Comparison of ENCODE assay signal across 9 mouse cellular contexts in genomic region chr5:135722121-135722520, GRCm38 (mm10). TPM values are rescaled to one million over a fixed set of nuclear protein-coding genes. Genes with fewer than 3 reads are reported as not detected.
DNase-seq lines count a peak whose midpoint lies in the region; ATAC-seq and TF ChIP-seq lines count a peak whose summit lies in the region.
"Had no signal": no experiment of that assay in that cellular context is flagged by ENCODE, and none has a peak within 500 bp of the region (broad histone marks: within the 10 kb centered on the region; RNA-seq: fewer than 3 reads in every experiment).

No protein-coding gene starts in this region.

- 0 out of 2 replicates have a peak overlapping the region, but pooled peaks have one; percentile 17 for H3K27ac ChIP-seq in midbrain, embryonic 13.5 days
- no peak overlapping the region for H3K27ac ChIP-seq in midbrain, embryonic 10.5 days (replicated peaks)
- H3K27ac ChIP-seq in gastrocnemius, adult 2 months = peak overlapping the region; percentile 59
- 0 out of 2 replicates have a peak overlapping the region, but pooled peaks have one; percentile 22 for H3K27ac ChIP-seq in limb, embryonic 14.5 days (replicated peaks; ENCODE audit: low read depth, low read length)
- H3K27ac ChIP-seq: neural tube, embryonic 13.5 days had no signal

- H3K4me3 ChIP-seq in midbrain, embryonic 13.5 days (replicated peaks) = no peak overlapping the region
- H3K4me3 ChIP-seq in midbrain, embryonic 10.5 days = no peak overlapping the region
- H3K4me3 ChIP-seq in gastrocnemius, adult 2 months = peak overlapping the region; percentile 46
- no peak overlapping the region for H3K4me3 ChIP-seq in limb, embryonic 14.5 days (replicated peaks; ENCODE audit: low read length)
- H3K4me3 ChIP-seq: neural tube, embryonic 13.5 days had no signal

- TF ChIP-seq CTCF in gastrocnemius, adult 2 months (IDR thresholded peaks at IDR 0.05) = no peak

- no peak overlapping the region for H3K9ac ChIP-seq in midbrain, embryonic 13.5 days (replicated peaks)
- H3K9ac ChIP-seq in limb, embryonic 14.5 days (ENCODE audit: low read depth, low read length, severe bottlenecking) = no peak overlapping the region
- H3K9ac ChIP-seq: neural tube, embryonic 13.5 days had no signal

- intact Hi-C loops in gastrocnemius, adult 2 months (cut with DNase I) = no loop called here

- ATAC-seq in cerebellum, adult (ENCODE audit: insufficient number of reproducible peaks, low FRiP score, low TSS enrichment) = no peak
- ATAC-seq in midbrain, embryonic 13.5 days = no peak
- peak; percentile 49 for ATAC-seq in limb, embryonic 14.5 days (ENCODE audit: low FRiP score, low read depth)

- TF ChIP-seq POLR2A in limb, embryonic 14.5 days (IDR thresholded peaks at IDR 0.05; ENCODE audit: borderline replicate concordance, extremely low read depth, insufficient read depth, insufficient read length) = no peak

- no peaks in the 10 kb centered on the region for H3K27me3 ChIP-seq in midbrain, embryonic 13.5 days
- H3K27me3 ChIP-seq in midbrain, embryonic 10.5 days (ENCODE audit: low read depth, poor library complexity, severe bottlenecking) = no peaks in the 10 kb centered on the region
- H3K27me3 ChIP-seq in limb, embryonic 14.5 days (ENCODE audit: control insufficient read depth, insufficient read depth, low read length) = no peaks in the 10 kb centered on the region
- H3K27me3 ChIP-seq: neural tube, embryonic 13.5 days had no signal

- no peak overlapping the region for H3K4me2 ChIP-seq in midbrain, embryonic 13.5 days (replicated peaks)
- 0 out of 2 replicates have a peak overlapping the region, but pooled peaks have one; percentile 6 for H3K4me2 ChIP-seq in limb, embryonic 14.5 days (replicated peaks; ENCODE audit: low read depth, low read length, severe bottlenecking)
- H3K4me2 ChIP-seq: neural tube, embryonic 13.5 days had no signal

- peak; percentile 36 for DNase-seq in cerebellum, adult 11 months
- DNase-seq in midbrain, embryonic 10.5 days (ENCODE audit: low spot score) = no peak
- peak; percentile 82 for DNase-seq in gastrocnemius, adult 2 months
- DNase-seq in limb, embryonic 14.5 days (ENCODE audit: low spot score) = peak; percentile 79
- no peak for DNase-seq in thymus, adult 18-20 months
- no peak for DNase-seq in spleen, postnatal 14 days (ENCODE audit: low spot score in 2 of 2)

- WGBS in midbrain, embryonic 13.5 days = 85% methylated on average over 11 of the region's 11 CpGs
- 90% methylated on average over 11 of the region's 11 CpGs for WGBS in midbrain, embryonic 10.5 days
- WGBS in limb, embryonic 14.5 days = 46% methylated on average over 11 of the region's 11 CpGs

- H3K9me3 ChIP-seq in midbrain, embryonic 13.5 days = no peaks in the 10 kb centered on the region
- H3K9me3 ChIP-seq in midbrain, embryonic 10.5 days (replicated peaks) = no peaks in the 10 kb centered on the region
- H3K9me3 ChIP-seq in limb, embryonic 14.5 days (ENCODE audit: control insufficient read depth, low read length) = no peaks in the 10 kb centered on the region
- H3K9me3 ChIP-seq: neural tube, embryonic 13.5 days had no signal

- peaks cover 23% of the 10 kb centered on the region for H3K36me3 ChIP-seq in midbrain, embryonic 13.5 days
- H3K36me3 ChIP-seq in midbrain, embryonic 10.5 days = peaks cover 47% of the 10 kb centered on the region
- peaks cover 8% of the 10 kb centered on the region for H3K36me3 ChIP-seq in limb, embryonic 14.5 days (ENCODE audit: control insufficient read depth, insufficient read depth, low read length)

- H3K4me1 ChIP-seq in midbrain, embryonic 13.5 days (replicated peaks) = peaks cover 41% of the 10 kb centered on the region
- H3K4me1 ChIP-seq in midbrain, embryonic 10.5 days = peaks cover 49% of the 10 kb centered on the region
- peaks cover 50% of the 10 kb centered on the region for H3K4me1 ChIP-seq in limb, embryonic 14.5 days (ENCODE audit: control insufficient read depth, insufficient read depth, low read length)

RNA-seq across cellular contexts. Expression of gene Tmem120a, which starts 22.1 kb away (rescaled TPM):
- polyA plus RNA-seq in midbrain, embryonic 13.5 days (2015; fragmentation: Nextera tagmentation; extraction: Ambion mirVana) = 70.1 and 72.7 TPM in 2 replicates
- polyA plus RNA-seq in midbrain, embryonic 10.5 days (2016; fragmentation: Nextera tagmentation; extraction: Ambion mirVana) = 64.1 and 65.9 TPM in 2 replicates
- total RNA-seq in gastrocnemius, adult 2 months (2021) = 1 to 10 TPM; 7.6 to 8.3 TPM
- polyA plus RNA-seq in limb, embryonic 14.5 days (2012; rRNA removed) = 21.3 and 23.7 TPM in 2 replicates
- polyA plus RNA-seq in limb, embryonic 14.5 days (2014; fragmentation: Nextera tagmentation; extraction: Ambion mirVana) = 44.3 and 48.1 TPM in 2 replicates

RNA-seq across cellular contexts. Expression of gene Por, which starts 52.3 kb away (rescaled TPM):
- 128 and 137 TPM in 2 replicates for polyA plus RNA-seq in midbrain, embryonic 13.5 days (2015; fragmentation: Nextera tagmentation; extraction: Ambion mirVana)
- 114 and 145 TPM in 2 replicates for polyA plus RNA-seq in midbrain, embryonic 10.5 days (2016; fragmentation: Nextera tagmentation; extraction: Ambion mirVana)
- total RNA-seq in gastrocnemius, adult 2 months (2021) = 10 to 100 TPM; 31.4 to 32.7 TPM
- 99.2 and 132 TPM in 2 replicates for polyA plus RNA-seq in limb, embryonic 14.5 days (2012; rRNA removed)
- 64.7 and 71.6 TPM in 2 replicates for polyA plus RNA-seq in limb, embryonic 14.5 days (2014; fragmentation: Nextera tagmentation; extraction: Ambion mirVana)

RNA-seq across cellular contexts. Expression of gene Styxl1, which starts 56.1 kb away (rescaled TPM):
- 0.34 TPM in 1 of 2 replicates, not detected in the other for polyA plus RNA-seq in midbrain, embryonic 13.5 days (2015; fragmentation: Nextera tagmentation; extraction: Ambion mirVana)
- 0.41 TPM in 1 of 2 replicates, not detected in the other for polyA plus RNA-seq in midbrain, embryonic 10.5 days (2016; fragmentation: Nextera tagmentation; extraction: Ambion mirVana)
- total RNA-seq in gastrocnemius, adult 2 months (2021) = not detected
- polyA plus RNA-seq in limb, embryonic 14.5 days (2012; rRNA removed) = 0.08 and 0.10 TPM in 2 replicates
- 0.15 TPM in 1 of 2 replicates, not detected in the other for polyA plus RNA-seq in limb, embryonic 14.5 days (2014; fragmentation: Nextera tagmentation; extraction: Ambion mirVana)
- polyA plus RNA-seq: neural tube, embryonic 13.5 days had no signal

RNA-seq across cellular contexts. Expression of gene Mdh2, which starts 56.2 kb away (rescaled TPM):
- 563 and 580 TPM in 2 replicates for polyA plus RNA-seq in midbrain, embryonic 13.5 days (2015; fragmentation: Nextera tagmentation; extraction: Ambion mirVana)
- polyA plus RNA-seq in midbrain, embryonic 10.5 days (2016; fragmentation: Nextera tagmentation; extraction: Ambion mirVana) = 616 and 619 TPM in 2 replicates
- 1,000 to 10,000 TPM in 1 of 2 experiments, 100 to 1,000 TPM in 1; 910 to 1,211 TPM for total RNA-seq in gastrocnemius, adult 2 months (2021)
- polyA plus RNA-seq in limb, embryonic 14.5 days (2012; rRNA removed) = 339 and 354 TPM in 2 replicates
- polyA plus RNA-seq in limb, embryonic 14.5 days (2014; fragmentation: Nextera tagmentation; extraction: Ambion mirVana) = 429 and 442 TPM in 2 replicates

Comparison
In these comparisons a context has a peak if more than half of its experiments do, and no peak if none do; other contexts are left out.
1. DNase-seq: peak in cerebellum, adult 11 months (single experiment), gastrocnemius, adult 2 months (single experiment) and limb, embryonic 14.5 days (single experiment); none in midbrain, embryonic 10.5 days (single experiment), thymus, adult 18-20 months (0 of 2) and spleen, postnatal 14 days (0 of 2).